Mouse (Mus musculus) MEL (cell line): ENCODE measurements around the gene Csgalnact2. TPM values are rescaled to one million over a fixed set of nuclear protein-coding genes. Genes with fewer than 3 reads are reported as not detected.
A peak's percentile ranks its signal among the peaks of the same experiment; 100 is the strongest.

Source experiments
- DNase-seq: peaks from one replicate; pipeline ENCODE4 v3.0.0; 2011; ENCODE audit warnings: low read depth, low spot score
- H3K27ac ChIP-seq: 2 replicates; pipeline ENCODE4 v1.5.1; 2012; ENCODE audit warnings: low read depth, mild to moderate bottlenecking, control low read depth, low read length, moderate library complexity; ENCODE audit not compliant: control insufficient read depth
- H3K27me3 ChIP-seq, 2 experiments: fragments of 150-350 bp in 1 of 2; sonication (generic) in 1 of 2; 2 replicates each; pipeline ENCODE4 v1.6.1; 2012; ENCODE audit warnings: low read length in 2 of 2, mild to moderate bottlenecking in 2 of 2, improper control_type of control experiment in 1 of 2, moderate library complexity in 1 of 2; ENCODE audit not compliant: insufficient read depth in 2 of 2, control insufficient read depth in 1 of 2
- H3K36me3 ChIP-seq, 2 experiments: 2 replicates each; pipeline ENCODE4 v1.6.1; 2012 to 2014; ENCODE audit warnings: low read length in 2 of 2, improper control_type of control experiment in 1 of 2, inconsistent platforms in 1 of 2, mild to moderate bottlenecking in 1 of 2; ENCODE audit not compliant: insufficient read depth in 2 of 2, control insufficient read depth in 1 of 2
- H3K4me1 ChIP-seq, 2 experiments: fragments of 150-350 bp in 1 of 2; sonication (generic) in 1 of 2; 2 replicates each; pipeline ENCODE4 v1.6.1; 2012; ENCODE audit warnings: low read length in 2 of 2, improper control_type of control experiment in 1 of 2, mild to moderate bottlenecking in 1 of 2; ENCODE audit not compliant: insufficient read depth in 2 of 2, control insufficient read depth in 1 of 2
- H3K4me3 ChIP-seq, 2 experiments: fragments of 150-350 bp in 1 of 2; sonication (generic) in 1 of 2; 2 replicates each; pipeline ENCODE4 v1.5.1; 2012; ENCODE audit warnings: low read depth in 2 of 2, low read length in 2 of 2, mild to moderate bottlenecking in 2 of 2, moderate library complexity in 2 of 2, control low read depth in 1 of 2, improper control_type of control experiment in 1 of 2; ENCODE audit not compliant: control insufficient read depth in 1 of 2, insufficient read depth in 1 of 2
- H3K79me2 ChIP-seq: 2 replicates; pipeline ENCODE4 v1.6.1; 2012; ENCODE audit warnings: mild to moderate bottlenecking, low read length, moderate library complexity; ENCODE audit not compliant: control insufficient read depth, poor library complexity, insufficient read depth
- H3K9ac ChIP-seq: 2 replicates; pipeline ENCODE4 v1.6.1; 2012; ENCODE audit warnings: low read depth, mild to moderate bottlenecking, control low read depth, low read length, moderate library complexity; ENCODE audit not compliant: control insufficient read depth, poor library complexity, severe bottlenecking
- H3K9me3 ChIP-seq: fragments of 150-350 bp; sonication (generic); replicated peaks from 2 replicates; pipeline ENCODE4 v1.6.1; 2012; ENCODE audit warnings: mild to moderate bottlenecking, low read length, improper control_type of control experiment, moderate library complexity; ENCODE audit not compliant: insufficient read depth
- BHLHE40 ChIP-seq: IDR thresholded peaks from 2 replicates; pipeline ENCODE4 v1.6.1; 2012; ENCODE audit warnings: low read depth, mild to moderate bottlenecking, inconsistent platforms, low read length, improper control_type of control experiment, borderline replicate concordance
- ELF1 ChIP-seq: IDR thresholded peaks from 2 replicates; pipeline ENCODE4 v1.6.1; 2014; ENCODE audit warnings: low read depth, mild to moderate bottlenecking, inconsistent platforms, low read length, improper control_type of control experiment, moderate library complexity
- EP300 ChIP-seq, 2 experiments: IDR thresholded peaks; 2 replicates each; pipeline ENCODE4 v1.6.1; 2011; ENCODE audit warnings: improper control_type of control experiment in 2 of 2, low read length in 2 of 2, low read depth in 1 of 2, mild to moderate bottlenecking in 1 of 2
- GABPA ChIP-seq: IDR thresholded peaks from 2 replicates; pipeline ENCODE4 v1.6.1; 2012; ENCODE audit warnings: low read depth, mild to moderate bottlenecking, inconsistent platforms, low read length, improper control_type of control experiment, moderate library complexity
- MAFK ChIP-seq: IDR thresholded peaks from 2 replicates; pipeline ENCODE4 v1.6.1; 2011; ENCODE audit warnings: low read depth, mild to moderate bottlenecking, low read length, improper control_type of control experiment, borderline replicate concordance
- MAX ChIP-seq: IDR thresholded peaks from 2 replicates; pipeline ENCODE4 v1.6.1; 2011; ENCODE audit warnings: low read length, improper control_type of control experiment
- MXI1 ChIP-seq: IDR thresholded peaks from 2 replicates; pipeline ENCODE4 v1.6.1; 2011; ENCODE audit warnings: mild to moderate bottlenecking, low read depth, low read length, improper control_type of control experiment
- MYB ChIP-seq: IDR thresholded peaks from 2 replicates; pipeline ENCODE4 v1.6.1; 2011; ENCODE audit warnings: mild to moderate bottlenecking, low read depth, low read length, improper control_type of control experiment
- MYC ChIP-seq: IDR thresholded peaks from 2 replicates; pipeline ENCODE4 v1.6.1; 2011; ENCODE audit warnings: low read depth, mild to moderate bottlenecking, low read length, improper control_type of control experiment, moderate library complexity
- NELFE ChIP-seq: IDR thresholded peaks from 2 replicates; pipeline ENCODE4 v1.6.1; 2011; ENCODE audit warnings: low read depth, low read length, improper control_type of control experiment
- POLR2A ChIP-seq, 2 experiments: IDR thresholded peaks; 2 replicates each; pipeline ENCODE4 v1.6.1; 2011 to 2012; ENCODE audit warnings: low read length in 2 of 2, mild to moderate bottlenecking in 2 of 2, control low read depth in 1 of 2, improper control_type of control experiment in 1 of 2, low read depth in 1 of 2, moderate library complexity in 1 of 2; ENCODE audit not compliant: control insufficient read depth in 1 of 2, insufficient read depth in 1 of 2, poor library complexity in 1 of 2
- POLR2AphosphoS2 ChIP-seq: IDR thresholded peaks from 2 replicates; pipeline ENCODE4 v1.6.1; 2011; ENCODE audit warnings: low read length, improper control_type of control experiment
- POLR2AphosphoS5 ChIP-seq: IDR thresholded peaks from 2 replicates; pipeline ENCODE4 v1.6.1; 2012; ENCODE audit warnings: low read depth, borderline replicate concordance, mild to moderate bottlenecking, inconsistent platforms, low read length, moderate library complexity, mixed read lengths
- RCOR1 ChIP-seq: IDR thresholded peaks from 2 replicates; pipeline ENCODE4 v1.6.1; 2012; ENCODE audit warnings: low read depth, mild to moderate bottlenecking, inconsistent platforms, low read length, improper control_type of control experiment
- TCF12 ChIP-seq: IDR thresholded peaks from 2 replicates; pipeline ENCODE4 v1.6.1; 2014; ENCODE audit warnings: low read depth, mild to moderate bottlenecking, inconsistent platforms, low read length, improper control_type of control experiment, moderate library complexity
- ZC3H11A ChIP-seq: IDR thresholded peaks from 2 replicates; pipeline ENCODE4 v1.6.1; 2012; ENCODE audit warnings: low read depth, mild to moderate bottlenecking, inconsistent platforms, low read length, improper control_type of control experiment
- ZMIZ1 ChIP-seq: IDR thresholded peaks from 2 replicates; pipeline ENCODE4 v1.6.1; 2012; ENCODE audit warnings: low read depth, mild to moderate bottlenecking, inconsistent platforms, low read length, improper control_type of control experiment, moderate library complexity
- polyA plus RNA-seq, 2 experiments: library from polyadenylated mRNA; stranded (reverse) in 1 of 2; unstranded in 1 of 2; fragments of >175 nt in 1 of 2; fragments of >200 nt in 1 of 2; gene quantifications; 2 replicates each; pipeline versions ENCODE4 v1.2.1 to v1.2.4; 2012; ENCODE audit warnings: low replicate concordance in 2 of 2, low read depth in 1 of 2; ENCODE audit not compliant: insufficient read length in 2 of 2, insufficient read depth in 1 of 2, missing spikeins in 1 of 2
- total RNA-seq: library from RNA; depleted of rRNA; stranded (reverse); fragments of 300-350 nt; gene quantifications from 2 replicates; pipeline ENCODE4 v1.2.3, GENCODE M21; 2012; rRNA removed

Csgalnact2 gene
- total and polyA plus RNA-seq, 3 experiments = 17.5 to 119 (median 22.4) TPM

- TF ChIP-seq ZC3H11A = peak; percentile 49
- no peak for TF ChIP-seq MXI1
These were observed 73.9 kb downstream of the Csgalnact2 start (continued) for GRCm38 (mm10) chr6:118064968-118065530.

GRCm38 (mm10) chr6:118063266-118063665 is 75.7 kb downstream of the Csgalnact2 start:
- no peak overlapping the region for H3K27ac ChIP-seq
- TF ChIP-seq ZC3H11A (no peak), MYB (no peak), EP300 (IDR thresholded peaks at IDR 0.05; ENCODE audit: low read depth in 1 of 2, low read length in 2 of 2) (no peak), MYC (no peak)
- H3K27me3 ChIP-seq = peaks cover 0 to 1% of the 10 kb centered on the region in 2 experiments; a peak in 1 of 4 replicates
- no peaks in the 10 kb centered on the region for H3K79me2 ChIP-seq
- H3K4me1 ChIP-seq = no peaks in the 10 kb centered on the region
- no peak overlapping the region for H3K9ac ChIP-seq
- no peak overlapping the region for H3K4me3 ChIP-seq
- no peaks in the 10 kb centered on the region for H3K9me3 ChIP-seq
- no peaks in the 10 kb centered on the region for H3K36me3 ChIP-seq
- no peak for DNase-seq

GRCm38 (mm10) chr6:118061266-118061665 is 77.7 kb downstream of the Csgalnact2 start:
- no peak overlapping the region for H3K4me3 ChIP-seq
- no peak for DNase-seq
- no peaks in the 10 kb centered on the region for H3K27me3 ChIP-seq
- H3K9me3 ChIP-seq = no peaks in the 10 kb centered on the region
- no peak overlapping the region for H3K9ac ChIP-seq
- H3K4me1 ChIP-seq = no peaks in the 10 kb centered on the region
- no peak for TF ChIP-seq ELF1
- no peak for TF ChIP-seq GABPA
- TF ChIP-seq MAFK = no peak
- no peak for TF ChIP-seq ZMIZ1
- no peak for TF ChIP-seq POLR2AphosphoS5
- no peak for TF ChIP-seq POLR2A (IDR thresholded peaks at IDR 0.05; ENCODE audit: control insufficient read depth in 1 of 2, insufficient read depth in 1 of 2, low read depth in 1 of 2, low read length in 2 of 2, poor library complexity in 1 of 2)
- no peak for TF ChIP-seq POLR2AphosphoS2
- TF ChIP-seq MAX = no peak
- TF ChIP-seq RCOR1 = no peak
- TF ChIP-seq TCF12 = no peak
- TF ChIP-seq BHLHE40 = no peak
- no peak for TF ChIP-seq NELFE
- H3K36me3 ChIP-seq = no peaks in the 10 kb centered on the region
- H3K27ac ChIP-seq = no peak overlapping the region
- H3K79me2 ChIP-seq = no peaks in the 10 kb centered on the region

Other genes with a start within 250 kb of the Csgalnact2 start
- gene Hnrnpf, start 238.8 kb downstream of the Csgalnact2 start, total RNA-seq = 868 and 882 TPM in 2 replicates
- 1,000 to 10,000 TPM in 1 of 2 experiments, 100 to 1,000 TPM in 1; 722 to 2,287 TPM for gene Hnrnpf, start 238.8 kb downstream of the Csgalnact2 start, polyA plus RNA-seq
- not detected in 2 replicates for gene Fxyd4, start 201.4 kb downstream of the Csgalnact2 start, total RNA-seq
- gene Fxyd4, start 201.4 kb downstream of the Csgalnact2 start, polyA plus RNA-seq = under 1 TPM in 1 of 2 experiments, not detected in 1; 0.22 TPM
- 0.04 TPM in 1 of 2 replicates, not detected in the other for gene Rasgef1a, start 127.7 kb downstream of the Csgalnact2 start, total RNA-seq
- gene Rasgef1a, start 127.7 kb downstream of the Csgalnact2 start, polyA plus RNA-seq = under 1 TPM in 1 of 2 experiments, not detected in 1; 0.19 TPM
- gene Ret, start 58.6 kb upstream of the Csgalnact2 start, total RNA-seq = not detected in 2 replicates
- not detected for gene Ret, start 58.6 kb upstream of the Csgalnact2 start, polyA plus RNA-seq